Mouse (Mus musculus) G1E (cell line): ENCODE measurements around the gene Ppp1r1b. TPM values are rescaled to one million over a fixed set of nuclear protein-coding genes. Genes with fewer than 3 reads are reported as not detected.

ENCODE experiments used
- ATAC-seq: 2 replicates; pipeline ENCODE4 v1.8.0; 2016; ENCODE audit warnings: mild to moderate bottlenecking; ENCODE audit not compliant: insufficient number of reproducible peaks, poor library complexity, low FRiP score, severe bottlenecking; ENCODE audit errors: extremely low read depth
- DNase-seq: peaks from one replicate; pipeline ENCODE4 v3.0.0; 2012; ENCODE audit warnings: low spot score
- H3K27me3 ChIP-seq: 2 replicates; pipeline ENCODE4 v1.6.1; 2012; ENCODE audit warnings: mild to moderate bottlenecking, low read length, inconsistent platforms; ENCODE audit not compliant: insufficient read depth
- H3K36me3 ChIP-seq: replicated peaks from 2 replicates; pipeline ENCODE3; 2012; ENCODE audit warnings: mild to moderate bottlenecking, inconsistent platforms
- H3K4me1 ChIP-seq: 2 replicates; pipeline ENCODE4 v1.6.1; 2012; ENCODE audit warnings: low read depth, low read length, inconsistent platforms, mixed read lengths; ENCODE audit not compliant: insufficient read depth
- H3K4me3 ChIP-seq: 2 replicates; pipeline ENCODE4 v1.5.1; 2012; ENCODE audit warnings: low read depth, mild to moderate bottlenecking, inconsistent platforms, low read length, moderate library complexity, mixed read lengths
- H3K9me3 ChIP-seq: replicated peaks from 2 replicates; pipeline ENCODE4 v1.6.1; 2012; ENCODE audit warnings: inconsistent platforms
- CTCF ChIP-seq: IDR thresholded peaks from 2 replicates; pipeline ENCODE4 v1.5.1; 2012; ENCODE audit warnings: low read depth, low read length, inconsistent platforms, mixed read lengths
- GATA1 ChIP-seq: IDR thresholded peaks from 2 replicates; pipeline ENCODE4 v1.6.1; 2012; ENCODE audit warnings: borderline replicate concordance, low read length, inconsistent platforms, mixed read lengths
- GATA2 ChIP-seq: IDR thresholded peaks from 2 replicates; pipeline ENCODE4 v1.6.1; 2012; ENCODE audit warnings: low read depth, low read length, inconsistent platforms, borderline replicate concordance
- POLR2AphosphoS5 ChIP-seq: IDR thresholded peaks from 2 replicates; pipeline ENCODE4 v1.6.1; 2012; ENCODE audit warnings: low read depth, low read length, inconsistent platforms; ENCODE audit not compliant: insufficient replicate concordance
- TAL1 ChIP-seq: conservative IDR thresholded peaks from 2 replicates; pipeline ENCODE4 v1.6.1; 2012; ENCODE audit warnings: low read depth, low read length, inconsistent platforms, mixed read lengths
- polyA plus RNA-seq: library from polyadenylated mRNA; stranded (reverse); fragments of >175 nt; gene quantifications from 2 replicates; pipeline ENCODE4 v1.2.3, GENCODE M21; 2012
- total RNA-seq, 2 experiments: library from RNA; stranded (forward) in 1 of 2; stranded (reverse) in 1 of 2; fragments of 200-1000 nt in 1 of 2; fragments of >200 nt in 1 of 2; fragmentation: Nextera tagmentation in 1 of 2; gene quantifications; 2 replicates each; pipeline ENCODE4 v1.2.3; 2014 to 2017

The Ppp1r1b gene
- total and polyA plus RNA-seq, 3 experiments = not detected

DNA sequence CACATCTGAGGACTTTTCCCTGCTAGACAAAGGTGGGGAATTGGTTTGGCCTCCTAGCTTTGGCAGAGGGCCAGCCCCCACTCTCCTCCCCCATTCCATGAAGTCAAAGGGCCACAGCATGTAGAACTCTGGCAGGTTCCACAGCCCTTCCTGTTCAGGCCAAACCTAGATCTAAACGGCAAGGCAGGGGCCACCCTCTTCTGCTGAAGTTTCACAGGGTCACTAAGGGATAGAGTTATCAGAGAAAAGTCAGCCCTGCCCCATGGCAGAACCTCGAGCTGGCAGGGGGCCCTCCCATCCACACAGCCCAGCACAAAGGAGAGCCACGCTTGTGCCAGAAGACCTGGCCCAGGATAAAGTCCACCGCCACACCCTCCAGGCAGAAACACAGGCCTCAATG lies 46.8 kb downstream of the Ppp1r1b start:
- TF ChIP-seq CTCF (no peak), POLR2AphosphoS5 (no peak), GATA2 (no peak), GATA1 (no peak), TAL1 (no peak)
- DNase-seq = no peak

GRCm38 (mm10) chr11:98397946-98398345 lies 49.7 kb downstream of the Ppp1r1b start:
- Histone ChIP-seq H3K9me3 (no peaks in the 10 kb centered on the region), H3K4me3 (no peak overlapping the region), H3K27me3 (no peaks in the 10 kb centered on the region), H3K36me3 (peaks cover 34% of the 10 kb centered on the region), H3K4me1 (peaks cover 47% of the 10 kb centered on the region)
- DNase-seq (no peak), ATAC-seq (no peak)
- no peak for TF ChIP-seq GATA1
- TF ChIP-seq GATA2 = no peak

More for the DNA sequence above, 46.8 kb downstream of the Ppp1r1b start:
- Histone ChIP-seq H3K36me3 (peaks cover 34% of the 10 kb centered on the region), H3K27me3 (peaks cover 9% of the 10 kb centered on the region; the same call in 1 of the 2 replicates), H3K9me3 (no peaks in the 10 kb centered on the region), H3K4me3 (no peak overlapping the region), H3K4me1 (peaks cover 60% of the 10 kb centered on the region)
- no peak for ATAC-seq

DNA sequence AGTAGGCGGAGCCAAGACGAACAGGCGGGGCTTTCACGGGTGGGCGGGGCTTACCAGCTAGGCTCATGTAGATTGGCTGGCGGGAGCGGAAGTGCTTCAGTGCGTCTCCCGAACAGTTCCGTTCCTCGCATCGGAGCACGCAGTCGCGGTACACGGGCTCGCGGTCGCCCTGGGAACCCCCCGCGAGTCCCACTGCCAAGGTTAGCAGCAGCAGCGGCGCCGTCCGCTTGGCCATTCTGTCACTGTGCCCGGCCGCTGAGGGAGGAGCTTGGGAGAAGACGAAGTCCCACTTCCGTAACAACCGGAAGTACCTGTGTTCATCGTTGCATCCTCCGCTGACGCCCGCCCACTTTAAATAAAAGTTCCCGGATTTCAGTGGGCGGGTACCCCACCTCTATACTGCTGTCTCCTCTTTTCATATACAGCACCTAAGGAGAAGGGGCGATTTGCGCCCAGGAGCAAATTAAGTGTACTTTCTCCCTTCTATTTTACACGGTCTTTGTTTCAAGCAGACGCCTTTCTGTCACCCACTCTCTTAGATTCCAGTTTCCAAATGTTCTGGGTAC lies 52.0 kb downstream of the Ppp1r1b start, which contains the start of gene Pgap3:
TSS of gene Pgap3 (minus strand) at position 330 of the 566 bp plus-strand sequence.
- peaks cover 25% of the 10 kb centered on the region for H3K4me1 ChIP-seq
- H3K9me3 ChIP-seq = no peaks in the 10 kb centered on the region
- ATAC-seq = peak; percentile 73
- peak within 1 kb of the TSS; percentile 90 for H3K4me3 ChIP-seq
- DNase-seq = peak; percentile 78
- H3K36me3 ChIP-seq = peaks cover 31% of the 10 kb centered on the region
- H3K27me3 ChIP-seq = peaks cover 11% of the 10 kb centered on the region
- TF ChIP-seq GATA1 (no peak), GATA2 (no peak), TAL1 (no peak), POLR2AphosphoS5 (no peak), CTCF (no peak)

- Histone ChIP-seq H3K4me3 (peak overlapping the region; percentile 90), H3K9me3 (no peaks in the 10 kb centered on the region), H3K36me3 (peaks cover 29% of the 10 kb centered on the region), H3K27me3 (peaks cover 11% of the 10 kb centered on the region), H3K4me1 (peaks cover 23% of the 10 kb centered on the region)
- DNase-seq (no peak), ATAC-seq (no peak)
- no peak for TF ChIP-seq CTCF
- TF ChIP-seq GATA2 = no peak
- no peak for TF ChIP-seq POLR2AphosphoS5
- no peak for TF ChIP-seq TAL1
- TF ChIP-seq GATA1 = no peak
These were observed 52.6 kb downstream of the Ppp1r1b start for GRCm38 (mm10) chr11:98400816-98401215.

- peaks cover 19% of the 10 kb centered on the region for H3K27me3 ChIP-seq
- no peak for ATAC-seq
- peaks cover 3% of the 10 kb centered on the region; the same call in 1 of the 2 replicates for H3K4me1 ChIP-seq
- no peak overlapping the region for H3K4me3 ChIP-seq
- DNase-seq = no peak
- H3K36me3 ChIP-seq = no peaks in the 10 kb centered on the region
- TF ChIP-seq TAL1 (no peak), POLR2AphosphoS5 (no peak), GATA1 (no peak), GATA2 (no peak), CTCF (no peak)
- no peaks in the 10 kb centered on the region for H3K9me3 ChIP-seq
These were observed 58.4 kb downstream of the Ppp1r1b start for GRCm38 (mm10) chr11:98406621-98407020.

Other genes starting within 250 kb of the Ppp1r1b start
- gene Fbxl20, start 198.0 kb upstream of the Ppp1r1b start, total RNA-seq (2014; fragmentation: Nextera tagmentation) = 43.7 and 55.3 TPM in 2 replicates
- 22.4 and 23.7 TPM in 2 replicates for gene Fbxl20, start 198.0 kb upstream of the Ppp1r1b start, total RNA-seq (2017)
- 12.9 and 13.2 TPM in 2 replicates for gene Fbxl20, start 198.0 kb upstream of the Ppp1r1b start, polyA plus RNA-seq
- gene Med1, start 155.1 kb upstream of the Ppp1r1b start, total RNA-seq (2014; fragmentation: Nextera tagmentation) = 168 and 188 TPM in 2 replicates
- 38.9 and 44.2 TPM in 2 replicates for gene Med1, start 155.1 kb upstream of the Ppp1r1b start, total RNA-seq (2017)
- 16.6 and 18.0 TPM in 2 replicates for gene Med1, start 155.1 kb upstream of the Ppp1r1b start, polyA plus RNA-seq
- 84.8 and 93.7 TPM in 2 replicates for gene Cdk12, start 145.3 kb upstream of the Ppp1r1b start, total RNA-seq (2014; fragmentation: Nextera tagmentation)
- 45.5 and 54.0 TPM in 2 replicates for gene Cdk12, start 145.3 kb upstream of the Ppp1r1b start, total RNA-seq (2017)
- 17.4 and 20.4 TPM in 2 replicates for gene Cdk12, start 145.3 kb upstream of the Ppp1r1b start, polyA plus RNA-seq
- not detected in 2 replicates for gene Neurod2, start 18.8 kb upstream of the Ppp1r1b start, total RNA-seq (2014; fragmentation: Nextera tagmentation)
- 0.05 and 0.06 TPM in 2 replicates for gene Neurod2, start 18.8 kb upstream of the Ppp1r1b start, total RNA-seq (2017)
- gene Neurod2, start 18.8 kb upstream of the Ppp1r1b start, polyA plus RNA-seq = not detected in 2 replicates
- gene Stard3, start 10.0 kb downstream of the Ppp1r1b start, total RNA-seq (2014; fragmentation: Nextera tagmentation) = 10.9 and 14.3 TPM in 2 replicates
- gene Stard3, start 10.0 kb downstream of the Ppp1r1b start, total RNA-seq (2017) = 18.5 and 20.0 TPM in 2 replicates
- 22.9 and 28.4 TPM in 2 replicates for gene Stard3, start 10.0 kb downstream of the Ppp1r1b start, polyA plus RNA-seq
- not detected in 2 replicates for gene Tcap, start 35.4 kb downstream of the Ppp1r1b start, total RNA-seq (2014; fragmentation: Nextera tagmentation)
- gene Tcap, start 35.4 kb downstream of the Ppp1r1b start, total RNA-seq (2017) = 0.23 TPM in 1 of 2 replicates, not detected in the other
- 0.13 TPM in 1 of 2 replicates, not detected in the other for gene Tcap, start 35.4 kb downstream of the Ppp1r1b start, polyA plus RNA-seq
- not detected in 2 replicates for gene Pnmt, start 38.0 kb downstream of the Ppp1r1b start, total RNA-seq (2014; fragmentation: Nextera tagmentation)
- gene Pnmt, start 38.0 kb downstream of the Ppp1r1b start, total RNA-seq (2017) = 0.12 TPM in 1 of 2 replicates, not detected in the other
- gene Pnmt, start 38.0 kb downstream of the Ppp1r1b start, polyA plus RNA-seq = not detected in 2 replicates
- 2.2 and 7.4 TPM in 2 replicates for gene Pgap3, start 52.1 kb downstream of the Ppp1r1b start, total RNA-seq (2014; fragmentation: Nextera tagmentation)
- 2.7 and 3.0 TPM in 2 replicates for gene Pgap3, start 52.1 kb downstream of the Ppp1r1b start, total RNA-seq (2017)
- 7.5 and 9.1 TPM in 2 replicates for gene Pgap3, start 52.1 kb downstream of the Ppp1r1b start, polyA plus RNA-seq
- gene Erbb2, start 64.1 kb downstream of the Ppp1r1b start, total RNA-seq (2014; fragmentation: Nextera tagmentation) = not detected in 2 replicates
- gene Erbb2, start 64.1 kb downstream of the Ppp1r1b start, total RNA-seq (2017) = 0.05 TPM in 1 of 2 replicates, not detected in the other
- gene Erbb2, start 64.1 kb downstream of the Ppp1r1b start, polyA plus RNA-seq = not detected in 2 replicates
- gene Mien1, start 90.6 kb downstream of the Ppp1r1b start, total RNA-seq (2014; fragmentation: Nextera tagmentation) = 19.6 and 27.2 TPM in 2 replicates
- gene Mien1, start 90.6 kb downstream of the Ppp1r1b start, total RNA-seq (2017) = 63.9 and 75.0 TPM in 2 replicates
- 44.3 and 45.5 TPM in 2 replicates for gene Mien1, start 90.6 kb downstream of the Ppp1r1b start, polyA plus RNA-seq
- 1.4 TPM in 1 of 2 replicates, not detected in the other for gene Grb7, start 98.0 kb downstream of the Ppp1r1b start, total RNA-seq (2014; fragmentation: Nextera tagmentation)
- not detected in 2 replicates for gene Grb7, start 98.0 kb downstream of the Ppp1r1b start, total RNA-seq (2017)
- gene Grb7, start 98.0 kb downstream of the Ppp1r1b start, polyA plus RNA-seq = 0.06 TPM in 1 of 2 replicates, not detected in the other
- gene Ikzf3, start 197.6 kb downstream of the Ppp1r1b start, total RNA-seq (2014; fragmentation: Nextera tagmentation) = not detected in 2 replicates
- 0.23 and 0.71 TPM in 2 replicates for gene Ikzf3, start 197.6 kb downstream of the Ppp1r1b start, total RNA-seq (2017)
- 0.01 TPM in 1 of 2 replicates, not detected in the other for gene Ikzf3, start 197.6 kb downstream of the Ppp1r1b start, polyA plus RNA-seq
- 2.5 and 4.8 TPM in 2 replicates for gene Zpbp2, start 202.7 kb downstream of the Ppp1r1b start, total RNA-seq (2014; fragmentation: Nextera tagmentation)
- 3.3 and 4.6 TPM in 2 replicates for gene Zpbp2, start 202.7 kb downstream of the Ppp1r1b start, total RNA-seq (2017)
- 0.36 and 0.43 TPM in 2 replicates for gene Zpbp2, start 202.7 kb downstream of the Ppp1r1b start, polyA plus RNA-seq
- gene Ormdl3, start 239.0 kb downstream of the Ppp1r1b start, total RNA-seq (2014; fragmentation: Nextera tagmentation) = 11.0 and 22.0 TPM in 2 replicates
- 55.0 and 57.0 TPM in 2 replicates for gene Ormdl3, start 239.0 kb downstream of the Ppp1r1b start, total RNA-seq (2017)
- gene Ormdl3, start 239.0 kb downstream of the Ppp1r1b start, polyA plus RNA-seq = 37.8 and 43.2 TPM in 2 replicates
- gene Lrrc3c, start 249.9 kb downstream of the Ppp1r1b start, total RNA-seq (2014; fragmentation: Nextera tagmentation) = not detected in 2 replicates
- gene Lrrc3c, start 249.9 kb downstream of the Ppp1r1b start, total RNA-seq (2017) = not detected in 2 replicates
- not detected in 2 replicates for gene Lrrc3c, start 249.9 kb downstream of the Ppp1r1b start, polyA plus RNA-seq